Mouse (Mus musculus) forebrain, embryonic 10.5 days (tissue): Measurements from ENCODE around the gene Rtn2. TPM values are rescaled to one million over a fixed set of nuclear protein-coding genes. Genes with fewer than 3 reads are reported as not detected.

ENCODE experiments used
- DNase-seq: peaks from one replicate; pipeline ENCODE4 v3.0.0-alpha.2; 2017; ENCODE audit warnings: low spot score; ENCODE audit errors: extremely low spot score
- H3K27ac ChIP-seq: fragments of 300-500 bp; sonication (generic); 2 replicates; pipeline ENCODE4 v1.5.1; 2016; ENCODE audit warnings: mild to moderate bottlenecking
- H3K27me3 ChIP-seq: fragments of 300-500 bp; sonication (generic); 2 replicates; pipeline ENCODE4 v1.6.1; 2016; ENCODE audit warnings: mild to moderate bottlenecking; ENCODE audit not compliant: poor library complexity, severe bottlenecking
- H3K36me3 ChIP-seq: fragments of 300-500 bp; sonication (generic); replicated peaks from 2 replicates; pipeline ENCODE4 v1.6.1; 2016; ENCODE audit warnings: mild to moderate bottlenecking, moderate library complexity
- H3K4me1 ChIP-seq: fragments of 300-500 bp; sonication (generic); 2 replicates; pipeline ENCODE4 v1.6.1; 2016
- H3K4me3 ChIP-seq: fragments of 300-500 bp; sonication (generic); 2 replicates; pipeline ENCODE4 v1.5.1; 2016; ENCODE audit warnings: mild to moderate bottlenecking, moderate library complexity
- H3K9me3 ChIP-seq: fragments of 300-500 bp; sonication (generic); 2 replicates; pipeline ENCODE4 v1.6.1; 2016; ENCODE audit warnings: mild to moderate bottlenecking, moderate library complexity
- WGBS: fragments of 180-500 bp; shearing (Covaris S2); methylation state at CpG from one replicate; pipeline ENCODE4 v1.1.7; 2016; 5-methylcytosine and 5-hydroxymethylcytosine counted together
- polyA plus RNA-seq: library from polyadenylated mRNA; unstranded; fragments of >200 nt; fragmentation: Nextera tagmentation; extraction: Ambion mirVana; gene quantifications from 2 replicates; pipeline ENCODE4 v1.2.1, GENCODE M21; 2016

The Rtn2 gene
- polyA plus RNA-seq, 1 experiment from 2014 or later: 33.1 TPM

DNA sequence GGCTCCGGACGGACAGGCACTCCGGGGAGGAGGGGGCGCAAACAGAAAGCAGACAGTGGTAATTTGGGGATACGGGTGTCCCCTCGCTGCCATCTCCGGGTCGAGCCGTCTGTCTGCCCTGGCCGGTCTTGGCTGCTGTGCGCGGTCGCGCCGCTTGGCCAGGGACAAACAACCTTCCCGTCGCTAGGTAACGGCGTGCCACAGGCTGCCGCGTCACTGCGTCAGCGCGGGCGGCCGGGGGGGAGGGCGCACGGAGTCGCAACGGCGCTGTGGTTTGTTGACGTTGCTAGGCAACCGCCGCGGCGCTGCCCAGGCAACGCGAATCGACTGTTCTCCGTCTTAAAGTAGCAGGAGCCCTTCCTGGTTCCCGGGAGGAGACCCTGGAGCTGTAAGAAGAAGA is 37.5 kb downstream of the Rtn2 start:
- peaks cover 34% of the 10 kb centered on the region for H3K4me1 ChIP-seq
- WGBS: under 1% methylated on average over 41 of the region's 41 CpGs
- H3K36me3 ChIP-seq: no peaks in the 10 kb centered on the region
- H3K27ac ChIP-seq: peak overlapping the region; percentile 72
- DNase-seq: peak; percentile 97
- no peaks in the 10 kb centered on the region for H3K9me3 ChIP-seq
- peak overlapping the region; percentile 62 for H3K4me3 ChIP-seq
- H3K27me3 ChIP-seq: peaks cover 46% of the 10 kb centered on the region

DNA sequence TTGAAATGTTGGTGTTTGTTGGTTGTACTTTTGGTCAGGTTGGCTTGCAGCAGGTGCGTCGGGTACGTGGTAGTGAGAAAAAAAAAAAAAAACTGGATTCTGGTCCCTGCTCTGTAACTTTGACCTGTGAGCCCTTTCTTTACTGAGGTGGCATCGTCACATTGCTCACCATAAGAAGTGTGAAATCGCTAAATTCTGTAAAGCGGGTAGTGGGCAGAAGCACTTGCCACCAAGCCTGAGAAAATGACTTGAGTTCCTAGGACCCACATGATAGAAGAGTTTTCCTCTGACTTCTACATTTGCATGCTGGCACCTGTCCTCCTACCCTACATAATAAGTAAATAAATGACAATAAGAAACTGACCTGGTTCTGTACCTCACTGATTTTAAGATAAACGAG is 38.2 kb downstream of the Rtn2 start:
- no peak overlapping the region for H3K27ac ChIP-seq
- no peak for DNase-seq

DNA sequence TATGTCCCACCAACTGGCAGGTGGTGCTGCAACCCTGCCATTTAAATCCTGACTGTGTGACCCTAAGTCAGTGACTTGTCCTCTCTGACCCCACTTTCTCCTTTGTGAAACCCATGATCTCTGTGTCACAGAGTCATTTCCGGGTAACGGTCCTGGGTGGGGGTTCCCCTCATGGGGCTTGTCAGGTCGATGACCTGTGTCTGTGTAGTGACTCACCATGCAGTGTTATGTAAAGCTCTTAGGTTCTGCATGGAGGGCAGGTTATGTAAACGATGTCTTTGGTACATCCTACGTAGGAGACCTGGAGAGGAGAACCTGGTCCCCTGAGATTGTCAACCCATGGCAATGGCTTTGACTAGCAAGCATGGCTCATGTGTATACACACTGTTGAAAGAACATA is 39.0 kb downstream of the Rtn2 start:
- H3K9me3 ChIP-seq: no peaks in the 10 kb centered on the region
- peaks cover 38% of the 10 kb centered on the region for H3K4me1 ChIP-seq
- DNase-seq: no peak
- WGBS: 74% methylated on average over 5 of the region's 5 CpGs
- no peaks in the 10 kb centered on the region for H3K36me3 ChIP-seq
- H3K27ac ChIP-seq: no peak overlapping the region
- no peak overlapping the region for H3K4me3 ChIP-seq
- H3K27me3 ChIP-seq: peaks cover 39% of the 10 kb centered on the region

More for the DNA sequence above, 38.2 kb downstream of the Rtn2 start:
- Histone ChIP-seq H3K4me1 (peaks cover 35% of the 10 kb centered on the region), H3K27me3 (peaks cover 44% of the 10 kb centered on the region), H3K36me3 (no peaks in the 10 kb centered on the region), H3K9me3 (no peaks in the 10 kb centered on the region), H3K4me3 (peak overlapping the region; percentile 62; the same call in 1 of the 2 replicates)
- WGBS: 49% methylated on average over 7 of the region's 7 CpGs

DNA sequence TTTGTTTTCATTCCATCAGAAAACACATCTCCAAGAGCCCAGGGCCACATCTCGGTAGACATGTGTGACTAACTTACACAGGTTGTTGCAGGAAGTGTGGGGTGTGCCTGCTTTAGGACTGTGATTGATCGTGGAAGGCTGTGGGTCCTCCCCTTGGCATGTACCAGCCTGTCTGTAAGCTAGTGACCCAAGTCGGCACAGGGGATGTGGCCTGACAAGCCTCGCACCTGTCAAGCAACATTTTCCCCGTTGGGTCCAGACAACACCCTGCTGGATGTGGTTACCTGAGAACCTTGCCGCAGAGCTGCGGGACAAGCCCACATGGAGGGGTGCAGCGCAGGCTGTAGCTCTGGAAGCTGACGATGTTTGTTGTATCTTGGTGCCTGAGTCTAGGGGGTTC is 40.1 kb downstream of the Rtn2 start:
- Histone ChIP-seq H3K27me3 (peaks cover 29% of the 10 kb centered on the region), H3K36me3 (no peaks in the 10 kb centered on the region), H3K9me3 (no peaks in the 10 kb centered on the region), H3K4me3 (no peak overlapping the region), H3K27ac (no peak overlapping the region), H3K4me1 (peaks cover 44% of the 10 kb centered on the region)
- WGBS: 57% methylated on average over 9 of the region's 9 CpGs
- no peak for DNase-seq

DNA sequence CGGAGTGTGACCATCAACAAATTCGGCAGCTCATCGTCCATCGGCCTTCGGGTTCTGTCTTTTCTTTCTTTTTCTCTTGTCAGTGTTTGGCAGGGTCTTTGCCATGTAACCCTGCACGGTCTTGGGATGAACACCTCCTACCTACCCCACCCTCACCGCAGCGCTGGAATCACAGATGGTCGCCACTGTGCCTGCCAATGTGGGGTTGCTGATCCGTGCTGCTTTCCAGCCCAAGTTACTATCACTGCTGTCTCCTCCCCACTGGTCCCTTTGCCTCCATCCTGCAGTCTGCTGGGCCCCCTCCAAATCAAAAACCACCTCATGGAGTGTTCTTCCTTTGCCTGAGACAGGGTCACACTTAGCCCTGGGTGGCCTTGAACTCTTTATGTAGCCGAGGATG is 41.8 kb downstream of the Rtn2 start:
- H3K36me3 ChIP-seq: no peaks in the 10 kb centered on the region
- no peak overlapping the region for H3K4me3 ChIP-seq
- peaks cover 47% of the 10 kb centered on the region for H3K4me1 ChIP-seq
- no peak for DNase-seq
- H3K9me3 ChIP-seq: no peaks in the 10 kb centered on the region
- peaks cover 11% of the 10 kb centered on the region for H3K27me3 ChIP-seq
- WGBS: 86% methylated on average over 11 of the region's 11 CpGs
- no peak overlapping the region for H3K27ac ChIP-seq

DNA sequence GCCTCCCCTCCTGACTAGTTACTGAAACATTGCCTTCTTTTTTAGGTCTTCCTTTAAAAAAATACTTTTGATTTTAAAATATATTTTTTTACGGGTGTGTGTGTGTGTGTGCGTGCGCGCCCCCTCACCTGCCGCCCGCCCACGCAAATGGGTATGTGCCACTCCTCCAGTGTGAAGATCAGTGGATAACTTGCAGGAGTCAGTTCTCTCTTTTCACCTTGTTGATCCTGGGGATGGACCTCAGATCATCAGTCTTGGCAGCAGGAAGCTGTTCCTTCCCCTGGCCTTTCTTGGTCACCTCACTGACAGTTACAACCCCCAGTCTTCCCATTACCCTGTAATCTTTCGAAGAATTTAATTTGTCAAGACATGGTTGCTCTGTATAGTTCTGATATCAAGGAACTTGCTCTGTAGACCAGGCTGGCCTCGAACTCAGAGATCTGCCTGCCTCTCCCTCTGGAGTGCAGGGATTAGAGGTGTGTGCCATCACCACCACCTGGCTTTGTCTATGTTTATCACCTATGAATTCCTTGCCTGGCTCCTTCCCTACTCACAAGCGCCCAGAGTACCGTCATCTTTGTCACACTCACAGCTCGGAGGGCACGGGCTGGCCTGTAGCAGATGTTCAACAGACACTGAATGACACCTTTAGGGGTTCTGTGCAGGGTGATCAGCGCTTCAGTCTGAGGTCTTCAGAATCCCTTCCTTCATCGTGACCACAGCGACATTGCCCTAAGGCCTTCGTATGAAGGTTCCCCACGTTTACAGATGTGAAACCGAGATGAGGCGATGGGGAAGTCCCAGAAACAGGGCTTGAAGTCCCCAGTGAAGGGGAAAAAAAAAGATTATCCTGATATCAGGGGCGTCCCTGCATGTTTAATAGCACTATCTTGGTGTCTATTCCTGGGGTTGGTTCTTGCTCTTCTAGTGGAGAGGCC is 43.1 kb downstream of the Rtn2 start:
- Histone ChIP-seq H3K4me3 (peak overlapping the region; percentile 57; the same call in 1 of the 2 replicates), H3K27ac (peak overlapping the region; percentile 82), H3K9me3 (no peaks in the 10 kb centered on the region), H3K36me3 (no peaks in the 10 kb centered on the region), H3K27me3 (0 out of 2 replicates have a peak, but pooled peaks cover 8% of the 10 kb centered on the region), H3K4me1 (peaks cover 34% of the 10 kb centered on the region)
- no peak for DNase-seq
- 73% methylated on average over 21 of the region's 21 CpGs for WGBS

DNA sequence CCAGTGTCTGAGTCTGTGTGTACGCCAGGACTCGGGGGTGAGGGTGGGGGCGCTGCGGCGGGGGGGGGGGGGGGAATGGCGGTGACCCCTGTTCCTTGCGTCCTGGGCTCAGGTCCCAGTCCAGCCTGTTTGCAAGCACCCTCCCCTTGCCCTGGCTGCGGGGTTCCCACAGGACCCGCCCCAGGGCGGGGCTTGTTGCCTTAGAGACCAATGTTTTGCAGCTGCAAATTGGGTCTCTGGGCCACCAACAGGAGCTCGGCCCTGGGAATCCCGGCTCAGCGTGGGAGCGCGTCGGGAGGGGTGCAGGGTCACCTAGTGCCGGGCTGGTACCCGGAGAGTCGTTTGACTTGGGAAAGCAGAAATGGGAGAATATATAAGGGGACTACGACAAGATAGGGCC is 43.9 kb downstream of the Rtn2 start:
- Histone ChIP-seq H3K4me1 (peaks cover 30% of the 10 kb centered on the region), H3K27me3 (peaks cover 12% of the 10 kb centered on the region), H3K27ac (peak overlapping the region; percentile 82)

DNA sequence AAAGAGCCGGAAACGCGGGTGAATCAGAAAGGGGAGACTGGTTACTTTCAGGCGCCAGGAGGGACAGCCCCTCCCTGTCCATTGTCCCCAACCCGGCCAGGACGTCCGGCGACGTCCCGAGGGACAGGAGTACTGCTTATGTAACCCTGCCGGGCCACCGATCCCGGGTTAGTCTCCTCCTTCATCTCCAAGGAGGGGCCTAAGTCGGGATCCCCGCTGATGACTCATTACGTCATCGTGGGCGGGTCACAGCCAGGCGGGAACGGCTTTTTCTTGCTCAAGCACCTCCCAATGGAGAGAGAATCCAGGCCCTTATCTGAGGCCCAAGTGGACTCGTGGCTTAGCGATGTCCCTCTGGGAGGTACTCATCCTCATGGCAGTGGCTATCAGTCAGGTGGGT is 44.7 kb downstream of the Rtn2 start:
- H3K36me3 ChIP-seq: no peaks in the 10 kb centered on the region
- H3K4me3 ChIP-seq: peak overlapping the region; percentile 57
- peak; percentile 88 for DNase-seq
- peaks cover 19% of the 10 kb centered on the region for H3K27me3 ChIP-seq
- no peaks in the 10 kb centered on the region for H3K9me3 ChIP-seq
- H3K4me1 ChIP-seq: peaks cover 26% of the 10 kb centered on the region
- WGBS: 0% methylated on average over 22 of the region's 22 CpGs
- H3K27ac ChIP-seq: peak overlapping the region; percentile 82

More for the DNA sequence above, 43.9 kb downstream of the Rtn2 start:
- H3K4me3 ChIP-seq: peak overlapping the region; percentile 57
- no peaks in the 10 kb centered on the region for H3K9me3 ChIP-seq
- 1% methylated on average over 20 of the region's 20 CpGs for WGBS
- DNase-seq: peak; percentile 92
- no peaks in the 10 kb centered on the region for H3K36me3 ChIP-seq

DNA sequence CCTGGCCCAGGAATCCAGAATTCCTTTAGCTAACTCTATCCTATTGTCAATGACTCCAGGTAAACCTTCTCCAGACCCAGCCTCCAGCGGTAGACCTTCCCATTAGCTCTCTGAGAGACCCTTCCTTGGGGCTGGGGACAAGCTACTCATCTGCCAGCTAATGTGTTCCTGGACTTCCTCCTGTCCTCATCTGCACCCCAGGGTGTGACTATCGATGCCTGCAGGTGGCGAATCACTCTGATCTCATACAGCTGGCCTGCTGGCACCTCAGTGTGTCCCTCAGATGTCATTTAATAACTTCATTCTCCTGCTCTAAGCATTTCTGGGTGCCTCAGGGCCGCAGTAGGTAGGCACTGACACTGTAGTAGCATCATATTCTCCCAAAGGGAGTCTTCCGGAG is 45.4 kb downstream of the Rtn2 start:
- WGBS: 81% methylated on average over 5 of the region's 5 CpGs
- peaks cover 30% of the 10 kb centered on the region for H3K4me1 ChIP-seq
- peaks cover 21% of the 10 kb centered on the region for H3K27me3 ChIP-seq
- H3K36me3 ChIP-seq: no peaks in the 10 kb centered on the region
- no peak for DNase-seq
- H3K27ac ChIP-seq: peak overlapping the region; percentile 82
- H3K9me3 ChIP-seq: peaks cover 2% of the 10 kb centered on the region; the same call in 1 of the 2 replicates
- H3K4me3 ChIP-seq: peak overlapping the region; percentile 57; the same call in 1 of the 2 replicates

DNA sequence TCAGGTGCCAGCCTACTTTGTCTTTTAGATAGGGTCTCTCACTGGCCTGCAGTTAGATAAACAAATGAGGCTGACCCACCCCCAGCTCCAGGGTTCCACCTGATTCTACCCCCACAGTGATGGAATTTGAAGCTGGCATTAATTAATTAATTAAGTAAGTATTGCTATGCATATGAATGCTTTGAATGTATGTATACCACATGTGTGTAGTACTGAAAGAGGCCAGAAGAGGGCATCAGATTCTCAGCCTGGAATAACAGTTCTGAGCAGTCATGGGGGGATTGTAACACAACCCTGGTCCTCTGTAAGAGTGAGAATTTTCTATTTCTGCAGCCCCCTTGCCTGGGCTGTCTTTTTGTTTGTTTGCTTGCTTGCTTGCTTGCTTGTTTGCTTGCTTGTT is 46.0 kb downstream of the Rtn2 start:
- DNase-seq: no peak
- peaks cover 36% of the 10 kb centered on the region for H3K4me1 ChIP-seq
- peaks cover 3% of the 10 kb centered on the region; the same call in 1 of the 2 replicates for H3K9me3 ChIP-seq
- no peak overlapping the region for H3K4me3 ChIP-seq
- H3K27me3 ChIP-seq: peaks cover 18% of the 10 kb centered on the region
- no peaks in the 10 kb centered on the region for H3K36me3 ChIP-seq
- no peak overlapping the region for H3K27ac ChIP-seq

DNA sequence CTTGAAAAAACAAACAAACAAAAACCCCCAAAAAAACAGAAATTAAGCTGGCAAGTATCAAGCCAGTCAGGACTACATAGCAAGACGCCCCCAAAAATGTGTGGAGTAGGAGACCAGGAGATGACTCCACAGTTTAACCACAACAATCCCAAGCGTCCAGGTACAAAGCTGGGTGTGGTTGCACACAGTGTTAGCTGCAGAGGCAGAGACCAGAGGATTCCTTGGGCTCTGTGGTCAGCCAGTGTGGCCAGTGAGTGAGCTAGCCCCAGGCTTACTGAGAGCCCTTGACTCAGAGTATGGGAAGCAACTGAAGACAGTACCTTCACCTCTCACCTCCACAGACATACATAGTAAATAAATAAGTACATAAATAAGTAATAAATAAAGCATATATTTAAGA is 49.5 kb downstream of the Rtn2 start:
- peaks cover 32% of the 10 kb centered on the region for H3K27me3 ChIP-seq
- no peak for DNase-seq
- peak overlapping the region; percentile 10; the same call in 1 of the 2 replicates for H3K4me3 ChIP-seq
- no peaks in the 10 kb centered on the region for H3K36me3 ChIP-seq
- H3K9me3 ChIP-seq: peaks cover 3% of the 10 kb centered on the region; the same call in 1 of the 2 replicates
- 69% methylated on average over 2 of the region's 2 CpGs for WGBS
- H3K4me1 ChIP-seq: peaks cover 33% of the 10 kb centered on the region
- no peak overlapping the region for H3K27ac ChIP-seq

DNA sequence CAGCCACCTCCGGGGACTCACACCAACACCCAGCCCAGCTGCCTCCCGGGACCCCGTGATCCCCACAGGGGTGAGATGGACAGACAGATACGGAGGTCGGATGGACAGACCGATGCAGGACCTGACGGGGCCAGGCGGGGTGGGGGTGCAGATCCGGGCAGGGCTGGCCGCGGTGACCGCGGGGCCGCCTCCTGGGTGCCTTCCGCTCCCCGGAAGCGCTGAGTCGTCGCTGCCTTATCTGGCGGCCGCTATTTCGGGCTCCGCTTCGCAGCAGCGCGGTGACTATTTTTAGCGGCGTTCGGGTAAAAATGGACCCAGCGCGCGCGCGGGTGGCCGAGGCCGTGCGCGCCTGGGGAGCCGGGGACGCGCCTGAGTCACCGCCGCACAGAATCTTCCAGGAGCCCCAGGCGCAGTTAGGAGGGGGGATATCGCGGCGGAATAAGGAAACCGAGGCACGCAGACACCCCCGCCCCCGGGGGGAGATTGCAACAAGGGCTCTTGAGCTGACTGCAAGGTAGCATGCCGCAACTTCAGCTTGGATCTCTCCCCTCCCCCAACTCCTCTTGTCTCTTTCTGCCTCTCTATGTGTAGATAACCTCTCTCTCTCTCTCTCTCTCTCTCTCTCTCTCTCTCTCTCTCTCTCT is 50.4 kb downstream of the Rtn2 start:
- H3K4me1 ChIP-seq: peaks cover 23% of the 10 kb centered on the region
- no peaks in the 10 kb centered on the region for H3K36me3 ChIP-seq
- peak; percentile 39 for DNase-seq
- WGBS: under 1% methylated on average over 52 of the region's 52 CpGs
- peaks cover 37% of the 10 kb centered on the region for H3K27me3 ChIP-seq
- peak overlapping the region; percentile 90 for H3K27ac ChIP-seq
- peak overlapping the region; percentile 77 for H3K4me3 ChIP-seq
- peaks cover 3% of the 10 kb centered on the region; the same call in 1 of the 2 replicates for H3K9me3 ChIP-seq

DNA sequence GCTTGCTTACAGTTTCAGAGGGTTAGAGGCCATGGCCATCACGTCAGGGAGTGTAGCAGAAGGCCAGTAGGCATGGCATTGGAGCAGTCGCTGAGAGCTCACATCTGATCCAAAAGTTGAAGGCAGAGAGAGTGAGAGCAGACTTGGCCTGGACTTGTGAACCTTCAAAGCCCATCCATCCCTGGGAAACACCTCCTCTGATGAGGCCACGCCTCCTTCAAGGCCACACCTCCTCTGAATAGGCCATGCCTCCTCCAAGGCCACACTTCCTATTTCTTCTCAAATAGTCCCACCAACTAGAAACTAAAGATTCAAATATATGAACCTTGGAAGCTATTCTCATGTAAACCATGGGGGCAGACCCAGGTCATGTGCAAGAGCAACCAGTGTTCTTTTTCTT is 53.2 kb downstream of the Rtn2 start:
- Histone ChIP-seq H3K27ac (no peak overlapping the region), H3K4me1 (peaks cover 21% of the 10 kb centered on the region), H3K27me3 (peaks cover 42% of the 10 kb centered on the region), H3K36me3 (no peaks in the 10 kb centered on the region), H3K4me3 (no peak overlapping the region), H3K9me3 (peaks cover 3% of the 10 kb centered on the region; the same call in 1 of the 2 replicates)
- DNase-seq: no peak
- 43% methylated on average over 3 of the region's 3 CpGs for WGBS
